Mouse (Mus musculus) urinary bladder, postnatal 4 days (tissue): ENCODE results near the gene Ccdc58.
A peak's percentile ranks its signal among the peaks of the same experiment; 100 is the strongest.
"Not testable (repeated sequence)": the region's sequence is repeated elsewhere in the genome, so short reads cannot be mapped to it uniquely, and the experiment has no call there.

Experiments used
- DNase-seq, 2 experiments: peaks; one replicate each; pipeline ENCODE4 v3.0.0; 2021 to 2022; ENCODE audit warnings: low spot score in 2 of 2

Gene Ccdc58

GRCm38 (mm10) chr16:36074772-36075171 is 3.3 kb downstream of the Ccdc58 start:
- DNase-seq, result no peak

GRCm38 (mm10) chr16:36079916-36080315 is 8.4 kb downstream of the Ccdc58 start:
- no peak for DNase-seq

- no peak for DNase-seq
Measured at GRCm38 (mm10) chr16:36087846-36088245, 16.4 kb downstream of the Ccdc58 start.

GRCm38 (mm10) chr16:36089065-36089464 is 17.6 kb downstream of the Ccdc58 start:
- no peak for DNase-seq

- DNase-seq, result no peak
Measured at GRCm38 (mm10) chr16:36089850-36090616, 18.5 kb downstream of the Ccdc58 start.

GRCm38 (mm10) chr16:36090785-36091509 is 19.5 kb downstream of the Ccdc58 start:
- peak in 1 of 2 experiments; percentile 8 for DNase-seq

GRCm38 (mm10) chr16:36094079-36094478 is 22.6 kb downstream of the Ccdc58 start:
- no peak for DNase-seq

GRCm38 (mm10) chr16:36097813-36098499 is 26.5 kb downstream of the Ccdc58 start:
- not testable (repeated sequence) for DNase-seq

- DNase-seq, result no peak
Measured at GRCm38 (mm10) chr16:36101526-36101925, 30.0 kb downstream of the Ccdc58 start.

- no peak for DNase-seq
Measured at GRCm38 (mm10) chr16:36102211-36102610, 30.7 kb downstream of the Ccdc58 start.

GRCm38 (mm10) chr16:36111486-36111885 is 40.0 kb downstream of the Ccdc58 start:
- not testable (repeated sequence) for DNase-seq

GRCm38 (mm10) chr16:36115751-36116150 is 44.3 kb downstream of the Ccdc58 start:
- not testable (repeated sequence) for DNase-seq

GRCm38 (mm10) chr16:36128092-36128491 is 56.6 kb downstream of the Ccdc58 start:
- no peak for DNase-seq

GRCm38 (mm10) chr16:36131141-36131540 is 59.7 kb downstream of the Ccdc58 start, which contains the start of gene Csta1:
Gene Csta1 (minus strand): TSS chr16:36131241.
- DNase-seq, result no peak

GRCm38 (mm10) chr16:36138201-36138600 is 66.7 kb downstream of the Ccdc58 start:
- no peak for DNase-seq
